ENCODE assay signal across 13 mouse cellular contexts in genomic region chr11:63906552-63907353, GRCm38 (mm10). TPM values are rescaled to one million over a fixed set of nuclear protein-coding genes. Genes with fewer than 3 reads are reported as not detected.
DNase-seq lines count a peak whose midpoint lies in the region; ATAC-seq lines count a peak whose summit lies in the region.
"Had no signal": no experiment of that assay in that cellular context is flagged by ENCODE, and none has a peak within 500 bp of the region (broad histone marks: within the 10 kb centered on the region; RNA-seq: fewer than 3 reads in every experiment).

No protein-coding gene starts in this region.

- WGBS in kidney, embryonic 16.5 days, result 48% methylated on average over 9 of the region's 9 CpGs
- 71% methylated on average over 9 of the region's 9 CpGs for whole genome bisulfite sequencing in intestine, embryonic 15.5 days

- peak overlapping the region; percentile 27; the same call in 1 of the 2 replicates for H3K27ac ChIP-seq in kidney, embryonic 16.5 days (ENCODE audit: low read length)
- H3K27ac ChIP-seq in intestine, embryonic 15.5 days, result no peak overlapping the region
- H3K27ac ChIP-seq: embryonic facial prominence, embryonic 10.5 days; midbrain, embryonic 15.5 days had no signal

- H3K27me3 ChIP-seq in kidney, embryonic 16.5 days (ENCODE audit: insufficient read depth, low read length), result peaks cover 19% of the 10 kb centered on the region
- H3K27me3 ChIP-seq in intestine, embryonic 15.5 days (replicated peaks), result no peaks in the 10 kb centered on the region; the same call in 1 of the 2 replicates
- H3K27me3 ChIP-seq: midbrain, embryonic 15.5 days had no signal

- H3K4me2 ChIP-seq in kidney, embryonic 16.5 days (replicated peaks; ENCODE audit: low read depth, low read length), result no peak overlapping the region
- no peak overlapping the region for H3K4me2 ChIP-seq in intestine, embryonic 15.5 days (replicated peaks)
- H3K4me2 ChIP-seq: midbrain, embryonic 15.5 days had no signal

- H3K9ac ChIP-seq in kidney, embryonic 16.5 days (replicated peaks; ENCODE audit: low read length), result no peak overlapping the region
- no peak overlapping the region for H3K9ac ChIP-seq in intestine, embryonic 15.5 days
- H3K9ac ChIP-seq: midbrain, embryonic 15.5 days had no signal

- peaks cover 36% of the 10 kb centered on the region for H3K4me1 ChIP-seq in kidney, embryonic 16.5 days (ENCODE audit: insufficient read depth, low read length)
- no peaks in the 10 kb centered on the region for H3K4me1 ChIP-seq in intestine, embryonic 15.5 days (replicated peaks)

- H3K36me3 ChIP-seq in kidney, embryonic 16.5 days (ENCODE audit: insufficient read depth, low read length), result no peaks in the 10 kb centered on the region
- no peaks in the 10 kb centered on the region for H3K36me3 ChIP-seq in intestine, embryonic 15.5 days
- H3K36me3 ChIP-seq: midbrain, embryonic 15.5 days had no signal

- ATAC-seq in kidney, embryonic 16.5 days (ENCODE audit: low FRiP score, low TSS enrichment), result peak; percentile 86
- peak; percentile 80 for ATAC-seq in megakaryocyte, adult 5-6 weeks (ENCODE audit: poor library complexity, severe bottlenecking)
- no peak for ATAC-seq in intestine, embryonic 15.5 days
- ATAC-seq: intestine, postnatal 0 days; midbrain, embryonic 15.5 days had no signal

- no peak overlapping the region for H3K4me3 ChIP-seq in kidney, embryonic 16.5 days (ENCODE audit: low read length)
- H3K4me3 ChIP-seq in intestine, embryonic 15.5 days (replicated peaks), result no peak overlapping the region
- H3K4me3 ChIP-seq: embryonic facial prominence, embryonic 10.5 days; midbrain, embryonic 15.5 days had no signal

- no peaks in the 10 kb centered on the region for H3K9me3 ChIP-seq in kidney, embryonic 16.5 days (ENCODE audit: low read length)
- no peaks in the 10 kb centered on the region for H3K9me3 ChIP-seq in intestine, embryonic 15.5 days
- H3K9me3 ChIP-seq: embryonic facial prominence, embryonic 10.5 days; midbrain, embryonic 15.5 days had no signal

- DNase-seq in kidney, postnatal 4 days, result no peak
- DNase-seq in MN1 (ENCODE audit: low spot score), result peak; percentile 26
- peak; percentile 47 for DNase-seq in embryo, embryonic 11 days
- no peak for DNase-seq in left cerebral cortex, postnatal 4 days
- DNase-seq: right cerebral cortex, postnatal 25 days; thymus, postnatal 4 days had no signal

- intact Hi-C loops in left cerebral cortex, postnatal 4 days (cut with DNase I), result no loop called here

RNA-seq across cellular contexts. Expression of gene Hs3st3b1, which starts 15.3 kb away (rescaled TPM):
- 33.4 and 34.0 TPM in 2 replicates for polyA plus RNA-seq in kidney, embryonic 16.5 days (2015; fragmentation: Nextera tagmentation; extraction: Ambion mirVana)
- total RNA-seq in megakaryocyte, adult 5-6 weeks (2015), result 0.38 and 0.55 TPM in 2 replicates
- 0.59 and 0.77 TPM in 2 replicates for total RNA-seq in megakaryocyte, adult 5-6 weeks (2017)
- polyA plus RNA-seq in intestine, embryonic 15.5 days (2015; fragmentation: Nextera tagmentation; extraction: Ambion mirVana), result 4.6 and 5.7 TPM in 2 replicates
- 1 to 10 TPM; 1.6 to 1.9 TPM for total RNA-seq in left cerebral cortex, postnatal 4 days (2021)
- total RNA-seq: MEL had no signal

Comparison
In these comparisons a context has a peak if more than half of its experiments do, and no peak if none do; other contexts are left out.
1. DNase-seq: peak in MN1 (single experiment) and embryo, embryonic 11 days (single experiment); none in kidney, postnatal 4 days (0 of 2) and left cerebral cortex, postnatal 4 days (single experiment).